Mouse (Mus musculus): ENCODE data around the gene Tapbp.

DNA sequence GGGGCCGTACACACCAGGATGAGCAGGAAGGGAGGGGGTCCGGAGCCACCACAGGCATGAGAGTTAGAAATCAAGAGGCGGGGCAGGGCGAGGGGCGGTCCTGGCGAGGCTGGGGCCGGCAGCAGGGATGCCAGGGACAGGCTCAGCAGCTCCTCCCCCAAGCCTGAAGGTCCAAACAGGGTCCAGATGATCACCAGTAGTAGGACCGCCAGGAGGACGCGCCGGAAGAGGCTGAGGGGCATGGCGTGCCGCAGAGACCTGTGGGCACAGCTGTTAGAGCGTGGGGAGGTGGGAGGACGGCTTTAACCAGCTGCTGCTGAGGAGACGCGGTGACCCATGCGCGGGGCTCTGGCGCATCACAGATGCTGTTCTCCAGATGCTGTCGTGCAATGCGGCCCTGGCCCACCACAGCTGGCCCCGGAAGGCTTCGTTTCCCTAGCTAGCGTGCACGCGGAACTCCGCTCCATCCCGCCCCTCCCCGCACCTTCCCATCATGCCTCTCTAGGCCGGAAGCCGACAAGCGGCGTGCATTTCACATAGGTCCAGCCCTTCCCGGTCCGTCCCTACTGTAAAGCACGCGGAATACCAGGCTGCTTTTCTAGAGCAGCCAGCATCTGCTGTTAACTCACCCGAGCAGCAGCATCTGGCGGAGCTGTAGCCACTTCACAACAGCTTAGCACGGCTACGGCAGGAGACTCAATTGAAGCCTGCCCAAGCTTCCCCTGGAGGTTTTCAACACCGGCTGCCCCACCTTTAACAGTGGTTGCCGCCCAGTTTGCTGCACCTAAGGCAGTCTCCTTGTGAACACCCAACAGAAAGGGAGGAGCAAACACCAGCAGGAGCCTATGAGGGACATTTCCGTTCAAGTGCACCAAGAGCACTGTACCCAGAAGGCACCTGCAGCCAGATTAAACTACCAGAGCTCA is 35.6 kb downstream of the Tapbp start, which contains the start of gene B3galt4:
- no peak; the same call in 1 of the 2 replicates for TF ChIP-seq POLR2A (IDR thresholded peaks at IDR 0.05; ENCODE audit: borderline replicate concordance, low read depth, low read length)
- TF ChIP-seq CTCF (IDR thresholded peaks at IDR 0.05; ENCODE audit: low read depth, low read length), result no peak
